Mouse (Mus musculus) kidney, adult 2 months (tissue): ENCODE results near the gene Gm28230. TPM values are rescaled to one million over a fixed set of nuclear protein-coding genes. Genes with fewer than 3 reads are reported as not detected.

ENCODE experiments used
- DNase-seq: peaks from one replicate; pipeline ENCODE4 v3.0.0; 2021
- H3K27ac ChIP-seq: fragments of 200-500 bp; 2 replicates; pipeline ENCODE4 v1.5.1; 2012; ENCODE audit warnings: low read depth, low read length, control low read depth, inconsistent platforms; ENCODE audit not compliant: insufficient read depth
- H3K27me3 ChIP-seq: fragments of 200-500 bp; replicated peaks from 2 replicates; pipeline ENCODE4 v1.6.1; 2012; ENCODE audit warnings: mild to moderate bottlenecking, moderate library complexity, low read length, inconsistent platforms; ENCODE audit not compliant: control insufficient read depth, insufficient read depth
- H3K36me3 ChIP-seq: fragments of 200-500 bp; 2 replicates; pipeline ENCODE4 v1.6.1; 2012; ENCODE audit warnings: mild to moderate bottlenecking, moderate library complexity, low read length, inconsistent platforms; ENCODE audit not compliant: control insufficient read depth, insufficient read depth
- H3K4me1 ChIP-seq: fragments of 200-500 bp; 2 replicates; pipeline ENCODE4 v1.6.1; 2011; ENCODE audit warnings: low read length; ENCODE audit not compliant: control insufficient read depth, insufficient read depth
- H3K4me3 ChIP-seq: fragments of 200-500 bp; 2 replicates; pipeline ENCODE4 v1.5.1; 2011; ENCODE audit warnings: mild to moderate bottlenecking, low read depth, low read length, control low read depth; ENCODE audit not compliant: insufficient read depth
- CTCF ChIP-seq: fragments of 200-500 bp; conservative IDR thresholded peaks from 2 replicates; pipeline ENCODE4 v1.5.1; 2011; ENCODE audit warnings: low read depth, mild to moderate bottlenecking, control low read depth, low read length, moderate library complexity, mixed read lengths; ENCODE audit not compliant: insufficient read depth, insufficient read length
- POLR2A ChIP-seq: fragments of 200-500 bp; IDR thresholded peaks from one replicate; pipeline ENCODE4 v1.6.1; 2011; ENCODE audit warnings: low read depth, low read length, control low read depth
- WGBS: fragments of 180-500 bp; shearing (Covaris S2); methylation state at CpG from one replicate; pipeline ENCODE4 v1.1.7; 2018; 5-methylcytosine and 5-hydroxymethylcytosine counted together
- polyA plus RNA-seq: library from polyadenylated mRNA; depleted of rRNA; stranded (reverse); fragments of >200 nt; gene quantifications from 2 replicates; pipeline ENCODE4 v1.2.3, GENCODE M21; 2012; rRNA removed

Gene Gm28230
- polyA plus RNA-seq, 1 experiment, result 5.5 TPM

- Histone ChIP-seq H3K27me3 (peaks cover 5% of the 10 kb centered on the region; the same call in 1 of the 2 replicates), H3K27ac (no peak overlapping the region), H3K4me3 (peak overlapping the region; percentile 53), H3K4me1 (no peaks in the 10 kb centered on the region), H3K36me3 (no peaks in the 10 kb centered on the region)
- no peak for DNase-seq
- TF ChIP-seq CTCF, result no peak
- TF ChIP-seq POLR2A, result no peak
- WGBS, result under 1% methylated on average over 53 of the region's 53 CpGs
Observed at GRCm38 (mm10) chr2:74763245-74763735, 36.8 kb downstream of the Gm28230 start.

GRCm38 (mm10) chr2:74763976-74764375 is 37.4 kb downstream of the Gm28230 start:
- Histone ChIP-seq H3K27me3 (peaks cover 5% of the 10 kb centered on the region; the same call in 1 of the 2 replicates), H3K4me1 (no peaks in the 10 kb centered on the region), H3K36me3 (no peaks in the 10 kb centered on the region), H3K4me3 (no peak overlapping the region), H3K27ac (no peak overlapping the region)
- 75% methylated on average over 10 of the region's 10 CpGs for WGBS
- no peak for TF ChIP-seq CTCF
- no peak for DNase-seq

GRCm38 (mm10) chr2:74774359-74774758 is 47.8 kb downstream of the Gm28230 start:
- Histone ChIP-seq H3K27me3 (no peaks in the 10 kb centered on the region), H3K27ac (no peak overlapping the region), H3K4me1 (no peaks in the 10 kb centered on the region), H3K4me3 (no peak overlapping the region), H3K36me3 (no peaks in the 10 kb centered on the region)
- no peak for TF ChIP-seq CTCF
- TF ChIP-seq POLR2A, result no peak
- DNase-seq, result no peak
- 85% methylated on average over 2 of the region's 2 CpGs for WGBS

- no peaks in the 10 kb centered on the region for H3K27me3 ChIP-seq
- no peak overlapping the region for H3K27ac ChIP-seq
- WGBS, result 79% methylated on average over 13 of the region's 13 CpGs
- H3K36me3 ChIP-seq, result no peaks in the 10 kb centered on the region
- no peak overlapping the region for H3K4me3 ChIP-seq
- no peaks in the 10 kb centered on the region for H3K4me1 ChIP-seq
- DNase-seq, result no peak
- TF ChIP-seq POLR2A, result no peak
- TF ChIP-seq CTCF, result no peak
Observed at GRCm38 (mm10) chr2:74777536-74778275, 51.2 kb downstream of the Gm28230 start.

- TF ChIP-seq POLR2A, result no peak
- TF ChIP-seq CTCF, result no peak
- no peak overlapping the region for H3K27ac ChIP-seq
- WGBS, result 82% methylated on average over 5 of the region's 5 CpGs
- no peaks in the 10 kb centered on the region for H3K4me1 ChIP-seq
- H3K36me3 ChIP-seq, result no peaks in the 10 kb centered on the region
- H3K4me3 ChIP-seq, result no peak overlapping the region
- DNase-seq, result no peak
- H3K27me3 ChIP-seq, result no peaks in the 10 kb centered on the region
Observed at GRCm38 (mm10) chr2:74781386-74781785, 54.9 kb downstream of the Gm28230 start.

- Histone ChIP-seq H3K27me3 (no peaks in the 10 kb centered on the region; the same call in 1 of the 2 replicates), H3K27ac (no peak overlapping the region), H3K36me3 (no peaks in the 10 kb centered on the region), H3K4me1 (no peaks in the 10 kb centered on the region), H3K4me3 (no peak overlapping the region)
- 48% methylated on average over 7 of the region's 7 CpGs for WGBS
- DNase-seq, result no peak
- TF ChIP-seq POLR2A, result no peak
- no peak for TF ChIP-seq CTCF
Observed at GRCm38 (mm10) chr2:74795531-74795930, 69.0 kb downstream of the Gm28230 start.

Other genes starting within 250 kb of the Gm28230 start
- gene Lnpk, start 147.3 kb upstream of the Gm28230 start, polyA plus RNA-seq, result 2.6 and 3.5 TPM in 2 replicates
- gene Evx2, start 67.2 kb upstream of the Gm28230 start, polyA plus RNA-seq, result not detected in 2 replicates
- gene Hoxd13, start 58.4 kb upstream of the Gm28230 start, polyA plus RNA-seq, result not detected in 2 replicates
- gene Hoxd12, start 51.7 kb upstream of the Gm28230 start, polyA plus RNA-seq, result not detected in 2 replicates
- 2.1 and 2.8 TPM in 2 replicates for gene Hoxd11, start 47.2 kb upstream of the Gm28230 start, polyA plus RNA-seq
- gene Hoxd10, start 34.8 kb upstream of the Gm28230 start, polyA plus RNA-seq, result 7.6 and 7.9 TPM in 2 replicates
- gene Hoxd9, start 29.0 kb upstream of the Gm28230 start, polyA plus RNA-seq, result 23.9 and 26.0 TPM in 2 replicates
- 45.8 and 46.2 TPM in 2 replicates for gene Hoxd8, start 22.1 kb upstream of the Gm28230 start, polyA plus RNA-seq
- 10.2 and 10.7 TPM in 2 replicates for gene Hoxd3, start 14.8 kb upstream of the Gm28230 start, polyA plus RNA-seq
- gene Hoxd4, start 14.8 kb upstream of the Gm28230 start, polyA plus RNA-seq, result 20.3 and 31.4 TPM in 2 replicates
- gene Hoxd1, start 36.3 kb downstream of the Gm28230 start, polyA plus RNA-seq, result 0.04 and 0.08 TPM in 2 replicates
- 66.8 and 68.3 TPM in 2 replicates for gene Mtx2, start 99.1 kb downstream of the Gm28230 start, polyA plus RNA-seq